Mouse (Mus musculus) midbrain, embryonic 14.5 days (tissue): ENCODE results near the gene Vps41. TPM values are rescaled to one million over a fixed set of nuclear protein-coding genes. Genes with fewer than 3 reads are reported as not detected.
A peak's percentile ranks its signal among the peaks of the same experiment; 100 is the strongest.

ENCODE experiments used
- ATAC-seq: fragments of 200-750 bp; cut with Nextera tagmentation; 2 replicates; pipeline ENCODE4 v1.8.0; 2017; ENCODE audit warnings: moderate number of reproducible peaks, moderate library complexity; ENCODE audit not compliant: low FRiP score, low TSS enrichment
- DNase-seq: peaks from one replicate; pipeline ENCODE4 v3.0.0-alpha.2; 2015
- H3K27ac ChIP-seq: fragments of 300-500 bp; sonication (generic); replicated peaks from 2 replicates; pipeline ENCODE4 v1.5.1; 2014; ENCODE audit warnings: mild to moderate bottlenecking, low read depth, low read length, moderate library complexity
- H3K27me3 ChIP-seq: fragments of 300-500 bp; sonication (generic); 2 replicates; pipeline ENCODE4 v1.6.1; 2014; ENCODE audit warnings: low read length, control low read depth, mixed read lengths; ENCODE audit not compliant: control insufficient read depth, insufficient read depth
- H3K36me3 ChIP-seq: fragments of 300-500 bp; sonication (generic); 2 replicates; pipeline ENCODE4 v1.6.1; 2014; ENCODE audit warnings: low read length, control low read depth; ENCODE audit not compliant: control insufficient read depth, insufficient read depth
- H3K4me1 ChIP-seq: fragments of 300-500 bp; sonication (generic); 2 replicates; pipeline ENCODE4 v1.6.1; 2014; ENCODE audit warnings: mild to moderate bottlenecking, antibody characterized with exemption, low read length, control low read depth; ENCODE audit not compliant: control insufficient read depth, insufficient read depth
- H3K4me2 ChIP-seq: fragments of 300-500 bp; sonication (generic); 2 replicates; pipeline ENCODE4 v1.6.1; 2014; ENCODE audit warnings: mild to moderate bottlenecking, low read length, moderate library complexity
- H3K4me3 ChIP-seq: fragments of 300-500 bp; sonication (generic); replicated peaks from 2 replicates; pipeline ENCODE4 v1.5.1; 2014; ENCODE audit warnings: low read depth, low read length
- H3K9ac ChIP-seq: fragments of 300-500 bp; sonication (generic); replicated peaks from 2 replicates; pipeline ENCODE4 v1.6.1; 2014; ENCODE audit warnings: mild to moderate bottlenecking, low read length, moderate library complexity
- H3K9me3 ChIP-seq: fragments of 300-500 bp; sonication (generic); 2 replicates; pipeline ENCODE4 v1.6.1; 2016; ENCODE audit warnings: low read length, control low read depth, mixed read lengths; ENCODE audit not compliant: control insufficient read depth
- WGBS: fragments of 180-500 bp; shearing (Covaris S2); extraction: QIAGEN DNeasy Blood & Tissue Kit; methylation state at CpG from one replicate; pipeline ENCODE4 v1.1.7; 2014; 5-methylcytosine and 5-hydroxymethylcytosine counted together
- polyA plus RNA-seq: library from polyadenylated mRNA; unstranded; fragments of >200 nt; fragmentation: Nextera tagmentation; extraction: Ambion mirVana; gene quantifications from 2 replicates; pipeline ENCODE4 v1.2.1, GENCODE M21; 2014

Vps41 gene
- polyA plus RNA-seq, 1 experiment from 2014 or later, result 144 TPM

DNA sequence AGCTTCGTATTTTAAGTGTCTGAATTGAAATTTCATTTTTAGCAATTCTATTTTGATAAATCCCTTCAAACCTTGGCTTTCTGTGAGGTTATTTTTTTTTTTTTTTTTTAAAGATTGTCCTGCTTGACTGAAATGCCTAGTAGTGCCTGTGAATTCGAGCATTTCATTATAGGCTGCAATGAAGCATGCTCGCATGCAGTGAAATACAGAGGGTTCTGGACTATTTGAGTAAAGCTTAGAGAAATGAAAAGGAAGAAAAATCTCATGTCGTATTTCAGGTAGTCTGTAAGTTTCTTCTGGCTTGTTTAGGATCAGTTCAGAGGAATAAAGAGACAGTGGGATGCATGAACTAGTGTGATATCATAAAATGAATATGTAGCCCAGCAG is 27.2 kb downstream of the Vps41 start:
- Histone ChIP-seq H3K27ac (peak overlapping the region; percentile 87), H3K9me3 (no peaks in the 10 kb centered on the region), H3K27me3 (no peaks in the 10 kb centered on the region), H3K36me3 (peaks cover 13% of the 10 kb centered on the region), H3K4me1 (peaks cover 7% of the 10 kb centered on the region; the same call in 1 of the 2 replicates), H3K4me2 (peak overlapping the region; percentile 41), H3K4me3 (0 out of 2 replicates have a peak overlapping the region, but pooled peaks have one; percentile 18), H3K9ac (peak overlapping the region; percentile 46; the same call in 1 of the 2 replicates)
- DNase-seq (no peak), ATAC-seq (peak; percentile 67; the same call in 1 of the 2 replicates)
- WGBS, result 49% methylated on average over 4 of the region's 4 CpGs

DNA sequence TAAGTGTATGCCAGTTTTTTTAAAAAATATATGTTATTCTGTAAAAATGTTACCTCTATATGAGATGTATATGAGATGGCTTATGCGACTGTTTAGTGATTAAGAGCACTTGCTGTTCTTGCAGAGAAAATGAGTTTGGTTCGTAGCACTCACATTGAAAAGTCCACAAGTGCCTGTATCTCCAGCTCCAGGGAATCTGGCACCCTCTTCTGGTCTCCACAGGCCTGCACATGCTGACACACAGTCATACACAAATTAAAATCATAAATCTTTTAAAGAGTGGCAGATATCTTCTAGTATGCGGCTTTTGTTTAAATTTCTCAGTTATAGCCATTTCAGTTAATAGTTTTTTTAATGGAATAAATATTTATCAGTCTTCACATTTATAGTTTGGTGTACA is 40.9 kb downstream of the Vps41 start:
- H3K9ac ChIP-seq, result no peak overlapping the region
- DNase-seq, result no peak
- whole genome bisulfite sequencing, result 82% methylated on average over 3 of the region's 3 CpGs

DNA sequence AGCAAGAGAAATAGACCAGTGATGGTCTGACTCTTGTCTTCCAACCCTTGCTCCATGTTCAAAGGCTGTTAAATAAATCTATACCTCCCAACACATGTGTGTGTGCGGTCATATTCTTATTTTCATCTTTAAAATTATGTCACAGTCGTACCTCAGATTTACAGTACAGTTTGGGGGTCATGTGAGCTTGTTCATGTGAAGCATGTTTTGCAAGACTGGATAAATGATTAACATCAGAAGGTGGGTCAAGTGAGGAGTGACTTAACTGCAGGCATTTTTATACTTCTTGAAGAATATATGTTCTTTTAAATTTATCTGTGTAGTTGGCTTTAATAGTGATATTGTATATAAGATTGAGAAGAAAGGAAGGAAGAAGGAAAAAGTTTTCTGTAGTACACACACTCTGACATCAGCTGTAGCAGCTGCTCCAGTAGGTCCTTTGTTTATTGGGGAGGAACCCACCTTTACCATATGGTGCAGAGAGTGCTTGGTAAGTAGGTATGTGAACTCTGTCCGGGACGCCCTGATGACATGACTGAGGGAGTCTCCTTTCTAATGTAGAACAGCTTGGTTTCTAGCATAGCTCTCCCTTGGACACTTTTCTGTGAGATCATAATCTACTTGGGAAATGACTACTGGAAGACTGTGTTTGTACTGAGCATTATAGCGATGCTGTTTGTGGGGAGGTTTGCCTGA is 42.4 kb downstream of the Vps41 start:
- no peak overlapping the region for H3K9ac ChIP-seq
- no peaks in the 10 kb centered on the region for H3K9me3 ChIP-seq
- no peak overlapping the region for H3K27ac ChIP-seq
- H3K36me3 ChIP-seq, result no peaks in the 10 kb centered on the region
- no peak overlapping the region for H3K4me2 ChIP-seq
- no peaks in the 10 kb centered on the region for H3K4me1 ChIP-seq
- H3K27me3 ChIP-seq, result no peaks in the 10 kb centered on the region
- 94% methylated on average over 5 of the region's 5 CpGs for WGBS
- ATAC-seq (no peak), DNase-seq (no peak)
- no peak overlapping the region for H3K4me3 ChIP-seq

More for the DNA sequence above, 40.9 kb downstream of the Vps41 start:
- no peaks in the 10 kb centered on the region for H3K9me3 ChIP-seq
- H3K36me3 ChIP-seq, result no peaks in the 10 kb centered on the region
- no peaks in the 10 kb centered on the region for H3K27me3 ChIP-seq
- no peak for ATAC-seq
- no peaks in the 10 kb centered on the region for H3K4me1 ChIP-seq
- no peak overlapping the region for H3K4me3 ChIP-seq
- no peak overlapping the region for H3K4me2 ChIP-seq
- H3K27ac ChIP-seq, result no peak overlapping the region

DNA sequence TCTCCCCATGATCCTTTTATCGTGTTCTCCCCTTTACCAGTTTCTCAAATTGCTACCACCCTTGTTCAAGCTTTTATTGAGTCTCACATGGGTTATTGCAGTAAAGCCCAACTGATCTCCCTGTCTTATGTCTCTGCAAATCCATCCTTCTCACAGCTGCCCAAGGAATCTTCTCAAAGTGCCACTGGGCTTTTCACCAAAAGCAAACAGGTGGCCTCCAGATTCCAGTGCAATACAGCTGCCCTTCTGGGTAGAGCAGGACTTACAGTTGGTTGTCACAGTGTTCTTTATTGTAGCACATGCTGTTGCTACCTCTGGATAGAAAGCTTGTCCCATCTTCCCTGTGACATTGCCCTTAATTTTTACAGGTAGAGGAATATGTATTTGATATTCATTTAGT is 44.4 kb downstream of the Vps41 start:
- Histone ChIP-seq H3K36me3 (no peaks in the 10 kb centered on the region), H3K27me3 (no peaks in the 10 kb centered on the region), H3K4me3 (no peak overlapping the region), H3K9ac (no peak overlapping the region), H3K27ac (no peak overlapping the region), H3K4me2 (no peak overlapping the region), H3K4me1 (no peaks in the 10 kb centered on the region), H3K9me3 (no peaks in the 10 kb centered on the region)
- DNase-seq, result no peak
- 36% methylated on average over 1 of the region's 1 CpGs for WGBS
- no peak for ATAC-seq

DNA sequence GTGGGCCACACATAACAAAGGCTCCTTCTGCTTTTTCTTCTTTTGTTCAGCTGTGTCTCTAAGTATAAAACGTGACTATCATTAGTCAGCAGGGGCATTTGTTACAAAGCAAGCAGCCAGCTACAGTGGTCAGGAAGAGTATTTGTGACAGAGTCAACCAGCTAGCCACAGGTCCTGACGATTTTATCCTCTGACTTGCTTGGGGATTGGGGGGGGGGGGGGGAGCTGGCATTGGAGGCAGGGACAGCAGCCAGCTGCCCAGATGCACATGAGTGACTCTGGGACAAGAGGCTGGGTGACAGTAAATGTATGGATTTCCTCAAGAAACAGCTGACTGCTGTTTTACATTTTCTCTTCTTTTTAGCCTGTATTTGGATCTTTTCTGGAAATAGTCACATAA is 50.8 kb downstream of the Vps41 start:
- Histone ChIP-seq H3K9me3 (no peaks in the 10 kb centered on the region), H3K4me2 (no peak overlapping the region), H3K4me1 (peaks cover 17% of the 10 kb centered on the region), H3K27ac (no peak overlapping the region), H3K27me3 (no peaks in the 10 kb centered on the region), H3K36me3 (no peaks in the 10 kb centered on the region), H3K9ac (no peak overlapping the region), H3K4me3 (no peak overlapping the region)
- WGBS, result 3% methylated on average over 2 of the region's 2 CpGs
- ATAC-seq (no peak), DNase-seq (no peak)

DNA sequence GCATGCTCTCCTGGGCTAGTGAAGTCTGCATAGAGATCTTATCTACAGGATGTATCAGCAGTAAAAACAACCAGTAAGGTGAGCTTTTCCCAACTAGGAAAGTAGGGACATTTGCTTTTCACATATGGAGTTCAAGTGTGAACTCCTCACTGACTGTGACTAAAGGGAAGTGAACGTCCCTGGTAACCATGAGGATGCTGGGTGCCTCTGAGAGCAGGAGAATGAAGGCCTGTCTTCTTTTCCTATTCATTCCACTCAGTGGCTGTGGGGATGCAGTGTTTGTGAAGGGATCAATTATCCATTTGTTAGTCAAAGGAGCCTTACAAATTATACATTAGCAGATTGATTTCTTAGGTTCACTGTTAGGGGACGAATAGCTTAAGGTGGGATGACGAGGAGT is 51.4 kb downstream of the Vps41 start:
- no peak overlapping the region for H3K4me3 ChIP-seq
- H3K9ac ChIP-seq, result no peak overlapping the region
- WGBS, result 25% methylated on average over 3 of the region's 3 CpGs
- H3K36me3 ChIP-seq, result no peaks in the 10 kb centered on the region
- no peaks in the 10 kb centered on the region for H3K27me3 ChIP-seq
- peaks cover 17% of the 10 kb centered on the region for H3K4me1 ChIP-seq
- no peaks in the 10 kb centered on the region for H3K9me3 ChIP-seq
- ATAC-seq (no peak), DNase-seq (peak; percentile 17)
- no peak overlapping the region for H3K27ac ChIP-seq
- no peak overlapping the region for H3K4me2 ChIP-seq

DNA sequence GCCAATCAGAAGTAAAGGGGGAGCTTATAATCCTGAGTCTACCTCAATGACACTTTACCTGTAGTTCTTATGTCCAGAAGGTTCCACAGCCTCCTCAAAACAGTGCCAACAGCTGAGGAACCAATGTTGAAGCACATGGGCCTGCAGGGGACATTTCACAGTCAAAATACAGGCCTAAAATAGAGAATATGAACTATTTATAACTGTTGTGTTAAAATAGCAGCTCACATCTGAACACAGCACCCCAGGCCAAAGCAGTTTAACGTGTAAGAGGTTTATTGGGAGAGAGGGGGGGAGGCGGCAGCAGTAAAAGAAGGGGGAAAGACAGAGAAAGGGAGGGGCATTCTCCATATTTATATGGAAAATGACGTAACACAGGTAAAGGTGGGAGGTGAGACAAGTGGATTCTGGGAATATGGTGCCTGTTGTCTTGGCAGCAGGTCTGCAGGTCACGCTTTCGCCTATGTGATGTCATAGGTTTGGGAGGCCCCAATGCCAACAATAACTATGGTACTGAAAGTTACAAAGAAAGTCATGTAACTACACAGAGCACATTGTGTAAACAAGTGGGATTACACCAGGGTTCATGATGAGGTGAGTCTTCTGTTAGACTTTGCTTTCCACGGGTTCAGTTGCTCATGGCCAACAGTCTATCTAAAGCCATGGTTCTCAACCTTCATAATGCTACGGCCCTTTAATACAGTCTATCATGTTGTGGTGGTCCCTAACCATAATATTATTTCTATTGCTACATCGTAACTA is 56.5 kb downstream of the Vps41 start:
- 95% methylated on average over 8 of the region's 8 CpGs for WGBS
- DNase-seq, result no peak
- ATAC-seq, result no peak
- Histone ChIP-seq H3K9me3 (no peaks in the 10 kb centered on the region), H3K27ac (no peak overlapping the region), H3K4me2 (no peak overlapping the region), H3K36me3 (no peaks in the 10 kb centered on the region), H3K27me3 (no peaks in the 10 kb centered on the region), H3K4me1 (peaks cover 3% of the 10 kb centered on the region), H3K4me3 (no peak overlapping the region), H3K9ac (no peak overlapping the region)

DNA sequence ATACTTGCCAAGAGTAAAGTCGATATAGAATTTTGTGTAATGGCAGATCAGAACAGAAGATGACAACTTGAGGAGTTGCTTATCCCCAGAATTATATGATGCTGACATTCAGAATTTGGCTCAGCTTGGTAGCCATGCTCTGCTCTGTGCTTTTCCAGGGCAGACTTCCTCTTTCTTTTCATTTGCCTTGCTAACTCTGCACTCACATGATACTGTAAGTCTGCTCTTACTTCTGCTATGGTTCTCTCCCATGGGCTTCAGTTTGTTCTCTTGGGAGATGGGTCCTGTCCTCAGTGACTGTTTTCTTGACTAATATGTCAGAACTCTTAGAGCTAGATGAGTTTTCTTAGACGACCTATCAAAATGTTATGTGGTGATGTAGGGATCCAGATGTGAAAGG is 64.2 kb downstream of the Vps41 start:
- H3K9me3 ChIP-seq, result no peaks in the 10 kb centered on the region
- H3K9ac ChIP-seq, result no peak overlapping the region
- H3K4me1 ChIP-seq, result no peaks in the 10 kb centered on the region
- H3K27me3 ChIP-seq, result no peaks in the 10 kb centered on the region
- DNase-seq, result no peak
- no peaks in the 10 kb centered on the region for H3K36me3 ChIP-seq
- WGBS, result 91% methylated on average over 2 of the region's 2 CpGs
- H3K4me3 ChIP-seq, result no peak overlapping the region
- no peak for ATAC-seq
- no peak overlapping the region for H3K27ac ChIP-seq
- no peak overlapping the region for H3K4me2 ChIP-seq

DNA sequence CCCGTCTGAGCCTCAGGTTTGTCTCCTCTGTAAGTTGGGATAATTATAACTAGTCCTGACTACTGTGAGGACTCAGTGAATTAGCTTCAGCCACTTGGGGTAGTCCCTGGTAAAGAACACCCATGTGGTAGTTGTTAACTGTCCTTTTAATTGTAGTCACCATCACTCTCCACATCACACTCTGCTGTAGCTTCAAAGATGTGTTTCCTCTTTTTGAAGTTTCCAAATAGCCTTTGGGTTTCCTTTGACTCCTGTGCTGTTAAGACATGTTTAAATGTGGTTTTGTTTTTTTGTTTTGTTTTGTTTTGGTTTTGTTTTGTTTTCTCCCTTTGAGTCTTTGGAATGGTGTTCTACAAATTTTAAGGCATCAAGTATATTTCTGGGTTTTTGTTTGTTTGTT is 68.6 kb downstream of the Vps41 start:
- no peak for ATAC-seq
- Histone ChIP-seq H3K27ac (no peak overlapping the region), H3K36me3 (no peaks in the 10 kb centered on the region), H3K4me2 (no peak overlapping the region), H3K27me3 (no peaks in the 10 kb centered on the region), H3K9ac (no peak overlapping the region), H3K9me3 (no peaks in the 10 kb centered on the region), H3K4me1 (0 out of 2 replicates have a peak, but pooled peaks cover 4% of the 10 kb centered on the region), H3K4me3 (no peak overlapping the region)
- DNase-seq, result no peak
- 96% methylated on average over 1 of the region's 1 CpGs for WGBS
